Mouse (Mus musculus): ENCODE measurements around the gene Nupl1. TPM values are rescaled to one million over a fixed set of nuclear protein-coding genes. Genes with fewer than 3 reads are reported as not detected.
A peak's percentile ranks its signal among the peaks of the same experiment; 100 is the strongest.

The Nupl1 gene
- polyA plus RNA-seq, 1 experiment from 2014 or later, result 0.15 TPM

- Histone ChIP-seq H3K27me3 (replicated peaks) (no peaks in the 10 kb centered on the region), H3K4me3 (replicated peaks) (no peak overlapping the region), H3K27ac (replicated peaks) (no peak overlapping the region), H3K4me2 (no peak overlapping the region), H3K36me3 (peaks cover 18% of the 10 kb centered on the region; the same call in 1 of the 2 replicates), H3K4me1 (no peaks in the 10 kb centered on the region), H3K9ac (replicated peaks) (no peak overlapping the region), H3K9me3 (replicated peaks) (no peaks in the 10 kb centered on the region)
- WGBS, result 84% methylated on average over 1 of the region's 1 CpGs
- ATAC-seq (ENCODE audit: low FRiP score), result no peak
These were observed 35.1 kb downstream of the Nupl1 start for GRCm38 (mm10) chr14:60216125-60216524.

- 95% methylated on average over 3 of the region's 3 CpGs for WGBS
- Histone ChIP-seq H3K9me3 (replicated peaks) (no peaks in the 10 kb centered on the region), H3K36me3 (peaks cover 14% of the 10 kb centered on the region; the same call in 1 of the 2 replicates), H3K27ac (replicated peaks) (no peak overlapping the region), H3K9ac (replicated peaks) (no peak overlapping the region), H3K4me3 (replicated peaks) (no peak overlapping the region), H3K4me1 (no peaks in the 10 kb centered on the region), H3K27me3 (replicated peaks) (no peaks in the 10 kb centered on the region), H3K4me2 (no peak overlapping the region)
- no peak for ATAC-seq (ENCODE audit: low FRiP score)
These were observed 36.2 kb downstream of the Nupl1 start for GRCm38 (mm10) chr14:60215000-60215399.

GRCm38 (mm10) chr14:60214040-60214439 lies 37.2 kb downstream of the Nupl1 start:
- H3K27me3 ChIP-seq (replicated peaks), result no peaks in the 10 kb centered on the region
- H3K36me3 ChIP-seq, result peaks cover 11% of the 10 kb centered on the region; the same call in 1 of the 2 replicates
- no peak overlapping the region for H3K4me3 ChIP-seq (replicated peaks)
- no peaks in the 10 kb centered on the region for H3K9me3 ChIP-seq (replicated peaks)
- H3K27ac ChIP-seq (replicated peaks), result no peak overlapping the region
- H3K4me2 ChIP-seq, result no peak overlapping the region
- no peaks in the 10 kb centered on the region for H3K4me1 ChIP-seq
- no peak for ATAC-seq (ENCODE audit: low FRiP score)
- 89% methylated on average over 1 of the region's 1 CpGs for WGBS
- no peak overlapping the region for H3K9ac ChIP-seq (replicated peaks)

GRCm38 (mm10) chr14:60209166-60209565 lies 42.1 kb downstream of the Nupl1 start:
- no peak overlapping the region for H3K9ac ChIP-seq (replicated peaks)
- no peak overlapping the region for H3K4me2 ChIP-seq
- H3K4me3 ChIP-seq (replicated peaks), result no peak overlapping the region
- H3K36me3 ChIP-seq, result no peaks in the 10 kb centered on the region
- no peak overlapping the region for H3K27ac ChIP-seq (replicated peaks)
- 92% methylated on average over 7 of the region's 7 CpGs for WGBS
- no peak for ATAC-seq (ENCODE audit: low FRiP score)
- no peaks in the 10 kb centered on the region for H3K4me1 ChIP-seq
- no peaks in the 10 kb centered on the region for H3K9me3 ChIP-seq (replicated peaks)
- no peaks in the 10 kb centered on the region for H3K27me3 ChIP-seq (replicated peaks)

GRCm38 (mm10) chr14:60204993-60205392 lies 46.2 kb downstream of the Nupl1 start:
- Histone ChIP-seq H3K27ac (replicated peaks) (no peak overlapping the region), H3K9ac (replicated peaks) (no peak overlapping the region), H3K36me3 (no peaks in the 10 kb centered on the region), H3K27me3 (replicated peaks) (no peaks in the 10 kb centered on the region), H3K9me3 (replicated peaks) (no peaks in the 10 kb centered on the region), H3K4me3 (replicated peaks) (no peak overlapping the region), H3K4me2 (no peak overlapping the region), H3K4me1 (no peaks in the 10 kb centered on the region)
- ATAC-seq (ENCODE audit: low FRiP score), result no peak
- WGBS, result 96% methylated on average over 6 of the region's 6 CpGs

- no peaks in the 10 kb centered on the region for H3K27me3 ChIP-seq (replicated peaks)
- no peak within 1 kb of the TSS for H3K4me3 ChIP-seq (replicated peaks)
- H3K4me2 ChIP-seq, result no peak within 1 kb of the TSS
- WGBS, result 87% methylated on average over 7 of the region's 7 CpGs
- no peaks in the 10 kb centered on the region for H3K36me3 ChIP-seq
- no peaks in the 10 kb centered on the region for H3K9me3 ChIP-seq (replicated peaks)
- no peak for ATAC-seq (ENCODE audit: low FRiP score)
- no peak within 1 kb of the TSS for H3K9ac ChIP-seq (replicated peaks)
- no peaks in the 10 kb centered on the region for H3K4me1 ChIP-seq
- H3K27ac ChIP-seq (replicated peaks), result no peak within 1 kb of the TSS
These were observed 54.3 kb downstream of the Nupl1 start, which contains the start of gene Atp8a2 for GRCm38 (mm10) chr14:60196884-60197283. Atp8a2 (minus strand) TSS chr14:60197179.

- no peaks in the 10 kb centered on the region for H3K9me3 ChIP-seq (replicated peaks)
- no peak overlapping the region for H3K4me3 ChIP-seq (replicated peaks)
- no peak overlapping the region for H3K4me2 ChIP-seq
- ATAC-seq (ENCODE audit: low FRiP score), result no peak
- H3K27ac ChIP-seq (replicated peaks), result no peak overlapping the region
- no peaks in the 10 kb centered on the region for H3K27me3 ChIP-seq (replicated peaks)
- H3K9ac ChIP-seq (replicated peaks), result no peak overlapping the region
- no peaks in the 10 kb centered on the region for H3K36me3 ChIP-seq
- WGBS, result 82% methylated on average over 5 of the region's 5 CpGs
- H3K4me1 ChIP-seq, result no peaks in the 10 kb centered on the region
These were observed 55.2 kb downstream of the Nupl1 start for GRCm38 (mm10) chr14:60195999-60196398.

- H3K27me3 ChIP-seq (replicated peaks), result no peaks in the 10 kb centered on the region
- H3K9ac ChIP-seq (replicated peaks), result no peak overlapping the region
- H3K4me2 ChIP-seq, result no peak overlapping the region
- H3K27ac ChIP-seq (replicated peaks), result no peak overlapping the region
- WGBS, result 85% methylated on average over 1 of the region's 1 CpGs
- H3K4me3 ChIP-seq (replicated peaks), result no peak overlapping the region
- no peaks in the 10 kb centered on the region for H3K36me3 ChIP-seq
- no peak for ATAC-seq (ENCODE audit: low FRiP score)
- no peaks in the 10 kb centered on the region for H3K9me3 ChIP-seq (replicated peaks)
- no peaks in the 10 kb centered on the region for H3K4me1 ChIP-seq
These were observed 56.6 kb downstream of the Nupl1 start for GRCm38 (mm10) chr14:60194606-60195005.

GRCm38 (mm10) chr14:60189771-60190170 lies 61.5 kb downstream of the Nupl1 start:
- H3K4me1 ChIP-seq, result no peaks in the 10 kb centered on the region
- H3K27me3 ChIP-seq (replicated peaks), result no peaks in the 10 kb centered on the region
- no peak overlapping the region for H3K27ac ChIP-seq (replicated peaks)
- ATAC-seq (ENCODE audit: low FRiP score), result no peak
- no peaks in the 10 kb centered on the region for H3K9me3 ChIP-seq (replicated peaks)
- no peak overlapping the region for H3K9ac ChIP-seq (replicated peaks)
- no peak overlapping the region for H3K4me3 ChIP-seq (replicated peaks)
- H3K36me3 ChIP-seq, result no peaks in the 10 kb centered on the region
- H3K4me2 ChIP-seq, result no peak overlapping the region
- WGBS, result 90% methylated on average over 5 of the region's 5 CpGs

- Histone ChIP-seq H3K9ac (replicated peaks) (no peak overlapping the region), H3K36me3 (no peaks in the 10 kb centered on the region), H3K27ac (replicated peaks) (no peak overlapping the region), H3K9me3 (replicated peaks) (no peaks in the 10 kb centered on the region), H3K27me3 (replicated peaks) (no peaks in the 10 kb centered on the region), H3K4me2 (no peak overlapping the region), H3K4me3 (replicated peaks) (no peak overlapping the region), H3K4me1 (no peaks in the 10 kb centered on the region)
- 83% methylated on average over 5 of the region's 5 CpGs for WGBS
- no peak for ATAC-seq (ENCODE audit: low FRiP score)
These were observed 62.9 kb downstream of the Nupl1 start for GRCm38 (mm10) chr14:60188201-60188825.

GRCm38 (mm10) chr14:60181306-60181705 lies 69.9 kb downstream of the Nupl1 start:
- WGBS, result 95% methylated on average over 2 of the region's 2 CpGs
- no peak overlapping the region for H3K4me3 ChIP-seq (replicated peaks)
- no peak for ATAC-seq (ENCODE audit: low FRiP score)
- H3K4me1 ChIP-seq, result peaks cover 24% of the 10 kb centered on the region
- H3K27ac ChIP-seq (replicated peaks), result no peak overlapping the region
- no peak overlapping the region for H3K9ac ChIP-seq (replicated peaks)
- no peak overlapping the region for H3K4me2 ChIP-seq
- H3K27me3 ChIP-seq (replicated peaks), result no peaks in the 10 kb centered on the region
- H3K36me3 ChIP-seq, result peaks cover 5% of the 10 kb centered on the region; the same call in 1 of the 2 replicates
- H3K9me3 ChIP-seq (replicated peaks), result no peaks in the 10 kb centered on the region

GRCm38 (mm10) chr14:60178571-60178955 lies 72.7 kb downstream of the Nupl1 start:
- ATAC-seq (ENCODE audit: low FRiP score), result no peak
- peak overlapping the region; percentile 87; the same call in 1 of the 2 replicates for H3K9ac ChIP-seq (replicated peaks)
- WGBS, result 45% methylated on average over 2 of the region's 2 CpGs

More at GRCm38 (mm10) chr14:60178571-60178955, 72.7 kb downstream of the Nupl1 start:
- Histone ChIP-seq H3K36me3 (peaks cover 5% of the 10 kb centered on the region; the same call in 1 of the 2 replicates), H3K4me2 (peak overlapping the region; percentile 87), H3K27ac (replicated peaks) (peak overlapping the region; percentile 96; the same call in 1 of the 2 replicates), H3K4me1 (peaks cover 29% of the 10 kb centered on the region), H3K27me3 (replicated peaks) (peaks cover 9% of the 10 kb centered on the region; the same call in 1 of the 2 replicates), H3K4me3 (replicated peaks) (peak overlapping the region; percentile 83), H3K9me3 (replicated peaks) (no peaks in the 10 kb centered on the region)
